In the genomic region with DNA sequence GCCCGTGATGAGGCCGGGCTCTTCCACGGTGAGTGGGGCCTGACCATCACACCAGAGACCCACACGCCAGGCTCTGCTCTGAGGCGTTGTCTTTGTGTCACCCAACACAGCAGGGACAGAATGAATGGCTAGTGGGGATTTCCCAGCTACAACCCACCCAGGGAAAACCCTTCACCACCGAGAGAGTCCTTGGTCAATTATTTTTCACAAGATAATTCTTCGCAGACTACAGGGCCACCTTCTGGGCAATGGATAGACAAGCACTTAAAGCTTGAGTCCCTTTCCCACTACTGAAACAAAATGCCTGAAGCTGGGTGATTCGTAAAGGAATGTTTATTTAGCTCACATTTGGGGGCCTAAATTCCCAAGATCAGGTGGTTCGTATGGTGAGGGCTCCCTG, we compare ENCODE assay signal across 18 mouse cellular contexts. TPM values are rescaled to one million over a fixed set of nuclear protein-coding genes. Genes with fewer than 3 reads are reported as not detected.
"Had no signal": no experiment of that assay in that cellular context is flagged by ENCODE, and none has a peak within 500 bp of the region (broad histone marks: within the 10 kb centered on the region; RNA-seq: fewer than 3 reads in every experiment).

No protein-coding gene starts in this region.

- H3K36me3 ChIP-seq: midbrain, embryonic 13.5 days; midbrain, embryonic 15.5 days; neural tube, embryonic 13.5 days; neural tube, embryonic 15.5 days; stomach, embryonic 15.5 days had no signal

- H3K4me1 ChIP-seq: midbrain, embryonic 13.5 days; midbrain, embryonic 15.5 days; neural tube, embryonic 13.5 days; neural tube, embryonic 15.5 days; stomach, embryonic 15.5 days had no signal

- H3K4me2 ChIP-seq: lung, embryonic 14.5 days; midbrain, embryonic 11.5 days; midbrain, embryonic 13.5 days; midbrain, embryonic 15.5 days; neural tube, embryonic 13.5 days; neural tube, embryonic 15.5 days; stomach, embryonic 15.5 days had no signal

- DNase-seq: lung, adult 18-20 months; lung, embryonic 14.5 days; lung, postnatal 10 days; lung, postnatal 4 days; retina, postnatal 1 day; right cerebral cortex, postnatal 14 days; thymus, adult 18-20 months; thymus, postnatal 14 days; thymus, postnatal 36 days had no signal

- H3K9me3 ChIP-seq: midbrain, embryonic 13.5 days; midbrain, embryonic 15.5 days; neural tube, embryonic 13.5 days; neural tube, embryonic 15.5 days; stomach, embryonic 15.5 days had no signal

- H3K4me3 ChIP-seq: midbrain, embryonic 13.5 days; midbrain, embryonic 15.5 days; myocyte; neural tube, embryonic 13.5 days; neural tube, embryonic 15.5 days; stomach, embryonic 15.5 days had no signal

- H3K27me3 ChIP-seq: midbrain, embryonic 13.5 days; neural tube, embryonic 13.5 days; neural tube, embryonic 15.5 days; stomach, embryonic 15.5 days had no signal

- H3K27ac ChIP-seq: liver, embryonic 14.5 days; midbrain, embryonic 13.5 days; midbrain, embryonic 15.5 days; neural tube, embryonic 13.5 days; neural tube, embryonic 15.5 days; stomach, embryonic 15.5 days had no signal

- ATAC-seq: midbrain, embryonic 13.5 days; midbrain, embryonic 15.5 days had no signal

- H3K9ac ChIP-seq: liver, embryonic 14.5 days; lung, embryonic 14.5 days; midbrain, embryonic 13.5 days; midbrain, embryonic 15.5 days; neural tube, embryonic 13.5 days; neural tube, embryonic 15.5 days; stomach, embryonic 15.5 days had no signal

RNA-seq across cellular contexts. Expression of a gene that starts 4.7 kb away (rescaled TPM):
- polyA plus RNA-seq: lung, embryonic 14.5 days; midbrain, embryonic 11.5 days; midbrain, embryonic 13.5 days; midbrain, embryonic 15.5 days; myocyte; neural tube, embryonic 11.5 days; neural tube, embryonic 13.5 days had no signal
